Mouse (Mus musculus): ENCODE results near the gene Gfi1. TPM values are rescaled to one million over a fixed set of nuclear protein-coding genes. Genes with fewer than 3 reads are reported as not detected.

The Gfi1 gene
- polyA plus RNA-seq, 2 experiments, result 0.55 to 1.6 TPM

GRCm38 (mm10) chr5:107687161-107687560 is 38.7 kb downstream of the Gfi1 start:
- Histone ChIP-seq H3K4me3 (replicated peaks; ENCODE audit: low read length) (no peak overlapping the region), H3K9ac (ENCODE audit: low read depth, low read length, severe bottlenecking) (no peak overlapping the region), H3K9me3 (ENCODE audit: control insufficient read depth, low read length) (no peaks in the 10 kb centered on the region), H3K4me1 (ENCODE audit: control insufficient read depth, insufficient read depth, low read length) (peaks cover 3% of the 10 kb centered on the region; the same call in 1 of the 2 replicates), H3K27ac (replicated peaks; ENCODE audit: low read depth, low read length) (no peak overlapping the region), H3K27me3 (ENCODE audit: control insufficient read depth, insufficient read depth, low read length) (peaks cover 6% of the 10 kb centered on the region; the same call in 1 of the 2 replicates), H3K36me3 (ENCODE audit: control insufficient read depth, insufficient read depth, low read length) (no peaks in the 10 kb centered on the region), H3K4me2 (replicated peaks; ENCODE audit: low read depth, low read length, severe bottlenecking) (no peak overlapping the region)
- TF ChIP-seq POLR2A (IDR thresholded peaks at IDR 0.05; ENCODE audit: borderline replicate concordance, extremely low read depth, insufficient read depth, insufficient read length), result no peak
- no peak for ATAC-seq (ENCODE audit: low FRiP score, low read depth)
- no peak for DNase-seq (ENCODE audit: low spot score)
- 92% methylated on average over 5 of the region's 5 CpGs for WGBS

GRCm38 (mm10) chr5:107684380-107684779 is 41.5 kb downstream of the Gfi1 start:
- no peak for TF ChIP-seq POLR2A (IDR thresholded peaks at IDR 0.05; ENCODE audit: borderline replicate concordance, extremely low read depth, insufficient read depth, insufficient read length)
- no peak overlapping the region for H3K4me2 ChIP-seq (replicated peaks; ENCODE audit: low read depth, low read length, severe bottlenecking)
- peaks cover 3% of the 10 kb centered on the region; the same call in 1 of the 2 replicates for H3K4me1 ChIP-seq (ENCODE audit: control insufficient read depth, insufficient read depth, low read length)
- H3K27ac ChIP-seq (replicated peaks; ENCODE audit: low read depth, low read length), result no peak overlapping the region
- peaks cover 5% of the 10 kb centered on the region; the same call in 1 of the 2 replicates for H3K27me3 ChIP-seq (ENCODE audit: control insufficient read depth, insufficient read depth, low read length)
- ATAC-seq (ENCODE audit: low FRiP score, low read depth), result no peak
- DNase-seq (ENCODE audit: low spot score), result no peak
- H3K9ac ChIP-seq (ENCODE audit: low read depth, low read length, severe bottlenecking), result no peak overlapping the region
- no peaks in the 10 kb centered on the region for H3K9me3 ChIP-seq (ENCODE audit: control insufficient read depth, low read length)
- no peak overlapping the region for H3K4me3 ChIP-seq (replicated peaks; ENCODE audit: low read length)
- no peaks in the 10 kb centered on the region for H3K36me3 ChIP-seq (ENCODE audit: control insufficient read depth, insufficient read depth, low read length)
- 77% methylated on average over 2 of the region's 2 CpGs for WGBS

GRCm38 (mm10) chr5:107681300-107681699 is 44.5 kb downstream of the Gfi1 start:
- no peak overlapping the region for H3K4me3 ChIP-seq (replicated peaks; ENCODE audit: low read length)
- H3K9me3 ChIP-seq (ENCODE audit: control insufficient read depth, low read length), result no peaks in the 10 kb centered on the region
- no peak overlapping the region for H3K27ac ChIP-seq (replicated peaks; ENCODE audit: low read depth, low read length)
- TF ChIP-seq POLR2A (IDR thresholded peaks at IDR 0.05; ENCODE audit: borderline replicate concordance, extremely low read depth, insufficient read depth, insufficient read length), result no peak
- 82% methylated on average over 5 of the region's 5 CpGs for WGBS
- DNase-seq (ENCODE audit: low spot score) (no peak), ATAC-seq (ENCODE audit: low FRiP score, low read depth) (no peak)
- no peak overlapping the region for H3K9ac ChIP-seq (ENCODE audit: low read depth, low read length, severe bottlenecking)
- H3K4me2 ChIP-seq (replicated peaks; ENCODE audit: low read depth, low read length, severe bottlenecking), result no peak overlapping the region
- H3K4me1 ChIP-seq (ENCODE audit: control insufficient read depth, insufficient read depth, low read length), result no peaks in the 10 kb centered on the region
- H3K27me3 ChIP-seq (ENCODE audit: control insufficient read depth, insufficient read depth, low read length), result no peaks in the 10 kb centered on the region
- H3K36me3 ChIP-seq (ENCODE audit: control insufficient read depth, insufficient read depth, low read length), result no peaks in the 10 kb centered on the region

GRCm38 (mm10) chr5:107678392-107678791 is 47.4 kb downstream of the Gfi1 start:
- H3K9ac ChIP-seq (ENCODE audit: low read depth, low read length, severe bottlenecking), result no peak overlapping the region
- H3K4me2 ChIP-seq (replicated peaks; ENCODE audit: low read depth, low read length, severe bottlenecking), result no peak overlapping the region
- DNase-seq (ENCODE audit: low spot score), result no peak
- WGBS, result 54% methylated on average over 5 of the region's 5 CpGs
- H3K9me3 ChIP-seq (ENCODE audit: control insufficient read depth, low read length), result no peaks in the 10 kb centered on the region
- ATAC-seq (ENCODE audit: low FRiP score, low read depth), result no peak
- H3K27me3 ChIP-seq (ENCODE audit: control insufficient read depth, insufficient read depth, low read length), result no peaks in the 10 kb centered on the region
- no peak overlapping the region for H3K27ac ChIP-seq (replicated peaks; ENCODE audit: low read depth, low read length)
- TF ChIP-seq POLR2A (IDR thresholded peaks at IDR 0.05; ENCODE audit: borderline replicate concordance, extremely low read depth, insufficient read depth, insufficient read length), result no peak
- H3K36me3 ChIP-seq (ENCODE audit: control insufficient read depth, insufficient read depth, low read length), result no peaks in the 10 kb centered on the region
- no peaks in the 10 kb centered on the region for H3K4me1 ChIP-seq (ENCODE audit: control insufficient read depth, insufficient read depth, low read length)
- no peak overlapping the region for H3K4me3 ChIP-seq (replicated peaks; ENCODE audit: low read length)

Other genes with a start within 250 kb of the Gfi1 start
- gene Gm42669, start 218.4 kb downstream of the Gfi1 start, polyA plus RNA-seq (2012; rRNA removed), result 0.06 and 0.25 TPM in 2 replicates
- 0.64 and 0.78 TPM in 2 replicates for gene Gm42669, start 218.4 kb downstream of the Gfi1 start, polyA plus RNA-seq (2014; fragmentation: Nextera tagmentation; extraction: Ambion mirVana)
- gene 1700028K03Rik, start 191.3 kb downstream of the Gfi1 start, polyA plus RNA-seq (2012; rRNA removed), result 0.01 and 0.06 TPM in 2 replicates
- 0.14 and 0.17 TPM in 2 replicates for gene 1700028K03Rik, start 191.3 kb downstream of the Gfi1 start, polyA plus RNA-seq (2014; fragmentation: Nextera tagmentation; extraction: Ambion mirVana)
- gene Rpap2, start 128.7 kb downstream of the Gfi1 start, polyA plus RNA-seq (2012; rRNA removed), result 8.4 and 12.6 TPM in 2 replicates
- 20.9 and 21.6 TPM in 2 replicates for gene Rpap2, start 128.7 kb downstream of the Gfi1 start, polyA plus RNA-seq (2014; fragmentation: Nextera tagmentation; extraction: Ambion mirVana)
- 12.7 and 19.1 TPM in 2 replicates for gene Glmn, start 128.1 kb downstream of the Gfi1 start, polyA plus RNA-seq (2012; rRNA removed)
- 30.7 and 32.1 TPM in 2 replicates for gene Glmn, start 128.1 kb downstream of the Gfi1 start, polyA plus RNA-seq (2014; fragmentation: Nextera tagmentation; extraction: Ambion mirVana)
- not detected in 2 replicates for gene Ube2d2b, start 104.1 kb upstream of the Gfi1 start, polyA plus RNA-seq (2012; rRNA removed)
- 0.15 TPM in 1 of 2 replicates, not detected in the other for gene Ube2d2b, start 104.1 kb upstream of the Gfi1 start, polyA plus RNA-seq (2014; fragmentation: Nextera tagmentation; extraction: Ambion mirVana)
- gene Evi5, start 149.1 kb upstream of the Gfi1 start, polyA plus RNA-seq (2012; rRNA removed), result 28.7 and 31.2 TPM in 2 replicates
- gene Evi5, start 149.1 kb upstream of the Gfi1 start, polyA plus RNA-seq (2014; fragmentation: Nextera tagmentation; extraction: Ambion mirVana), result 60.2 and 70.8 TPM in 2 replicates
- 257 and 273 TPM in 2 replicates for gene Rpl5, start 174.5 kb upstream of the Gfi1 start, polyA plus RNA-seq (2012; rRNA removed)
- 66.4 and 68.7 TPM in 2 replicates for gene Rpl5, start 174.5 kb upstream of the Gfi1 start, polyA plus RNA-seq (2014; fragmentation: Nextera tagmentation; extraction: Ambion mirVana)

All from limb, embryonic 14.5 days (tissue).